In genomic region chr19:30044630-30045029, GRCm38 (mm10) we compare ENCODE assay signal across 29 mouse cellular contexts. TPM values are rescaled to one million over a fixed set of nuclear protein-coding genes. Genes with fewer than 3 reads are reported as not detected.
DNase-seq lines count a peak whose midpoint lies in the region; ATAC-seq and TF ChIP-seq lines count a peak whose summit lies in the region.
"Had no signal": no experiment of that assay in that cellular context is flagged by ENCODE, and none has a peak within 500 bp of the region (broad histone marks: within the 10 kb centered on the region; RNA-seq: fewer than 3 reads in every experiment).

No protein-coding gene starts in this region.

- no peak for TF ChIP-seq POLR2A in embryonic fibroblast, embryonic 13.5 days (IDR thresholded peaks at IDR 0.05; ENCODE audit: low read depth, low read length)

- H3K9me3 ChIP-seq in megakaryocyte, embryonic 14.5 days: peaks cover 7% of the 10 kb centered on the region
- H3K9me3 ChIP-seq: forebrain, embryonic 12.5 days; stomach, embryonic 15.5 days had no signal

- TF ChIP-seq CTCF in layer of hippocampus, adult 2 months (conservative IDR thresholded peaks at IDR 0.05): peak; percentile 43
- TF ChIP-seq CTCF in embryonic fibroblast, embryonic 13.5 days (IDR thresholded peaks at IDR 0.05; ENCODE audit: borderline replicate concordance, insufficient read depth, low read length): peak; percentile 21; the same call in 1 of the 2 replicates

- ATAC-seq in CD4-positive, CD25-positive, alpha-beta regulatory T cell, adult 4 months: no peak
- ATAC-seq in megakaryocyte, adult 5-6 weeks (ENCODE audit: poor library complexity, severe bottlenecking): no peak
- no peak for ATAC-seq in megakaryocyte-erythroid progenitor cell, adult 5-6 weeks (replicated peaks; ENCODE audit: low FRiP score, low TSS enrichment, poor library complexity, severe bottlenecking)
- ATAC-seq: midbrain, embryonic 16.5 days had no signal

- peaks cover 78% of the 10 kb centered on the region for H3K36me3 ChIP-seq in megakaryocyte, embryonic 14.5 days (replicated peaks; ENCODE audit: low read length)

- H3K27me3 ChIP-seq in megakaryocyte, embryonic 14.5 days (replicated peaks): no peaks in the 10 kb centered on the region
- H3K27me3 ChIP-seq: forebrain, embryonic 12.5 days; stomach, embryonic 15.5 days had no signal

- no peak overlapping the region for H3K27ac ChIP-seq in layer of hippocampus, adult 2 months
- no peak overlapping the region for H3K27ac ChIP-seq in embryonic fibroblast, embryonic 13.5 days (ENCODE audit: insufficient read depth, low read length)
- H3K27ac ChIP-seq: forebrain, embryonic 12.5 days; stomach, embryonic 15.5 days had no signal

- peak; percentile 33 for DNase-seq in CD4-positive, CD25-positive, alpha-beta regulatory T cell, adult 2 months (ENCODE audit: low read depth, low spot score)
- no peak for DNase-seq in layer of hippocampus, adult 2 months (ENCODE audit: low spot score in 2 of 2)
- DNase-seq in layer of hippocampus, adult 9-11 months: no peak
- DNase-seq: cerebellum, adult 8-10 months; gastrocnemius, postnatal 14 days; kidney, postnatal 4 days; right cerebral cortex, postnatal 14 days had no signal

- no peak overlapping the region for H3K4me3 ChIP-seq in layer of hippocampus, adult 2 months
- peak overlapping the region; percentile 46 for H3K4me3 ChIP-seq in megakaryocyte, embryonic 14.5 days (replicated peaks)
- H3K4me3 ChIP-seq in embryonic fibroblast, embryonic 13.5 days (ENCODE audit: insufficient read depth, low read length): no peak overlapping the region
- H3K4me3 ChIP-seq: forebrain, embryonic 12.5 days; stomach, embryonic 15.5 days had no signal

- peaks cover 26% of the 10 kb centered on the region for H3K4me1 ChIP-seq in megakaryocyte, embryonic 14.5 days
- H3K4me1 ChIP-seq in embryonic fibroblast, embryonic 13.5 days (ENCODE audit: control insufficient read depth, insufficient read depth, low read length): no peaks in the 10 kb centered on the region
- H3K4me1 ChIP-seq: stomach, embryonic 15.5 days had no signal

RNA-seq across cellular contexts. Expression of gene Uhrf2, which starts 14.3 kb away (rescaled TPM):
- 10 to 100 TPM; 33.8 to 49.0 TPM for polyA plus RNA-seq in CD4-positive, CD25-positive, alpha-beta regulatory T cell, adult 4 months (2017; shearing (Covaris generic))
- 10 to 100 TPM; 63.5 to 69.5 TPM for total RNA-seq in layer of hippocampus, adult 2 months (2021)
- 2.0 and 2.6 TPM in 2 replicates for polyA plus RNA-seq in megakaryocyte, embryonic 14.5 days (2012; ENCODE audit: insufficient read depth, low replicate concordance)
- 77.1 and 85.8 TPM in 2 replicates for total RNA-seq in megakaryocyte, adult 5-6 weeks (2015)
- 55.3 and 58.3 TPM in 2 replicates for total RNA-seq in megakaryocyte, adult 5-6 weeks (2017)
- polyA plus RNA-seq in embryonic fibroblast, embryonic 13.5 days (2011; ENCODE audit: insufficient read length, low read depth, missing spikeins): 76.8 and 91.2 TPM in 2 replicates
- 97.2 and 116 TPM in 2 replicates for total RNA-seq in megakaryocyte-erythroid progenitor cell, adult 5-6 weeks (2014; fragmentation: Nextera tagmentation)
- total RNA-seq in megakaryocyte-erythroid progenitor cell, adult 5-6 weeks (2017): 82.3 and 101 TPM in 2 replicates

RNA-seq across cellular contexts. Expression of gene Trpd52l3, which starts 41.0 kb away (rescaled TPM):
- polyA plus RNA-seq in CD4-positive, CD25-positive, alpha-beta regulatory T cell, adult 4 months (2017; shearing (Covaris generic)): not detected
- not detected for total RNA-seq in layer of hippocampus, adult 2 months (2021)
- polyA plus RNA-seq in megakaryocyte, embryonic 14.5 days (2012; ENCODE audit: insufficient read depth, low replicate concordance): not detected in 2 replicates
- total RNA-seq in megakaryocyte, adult 5-6 weeks (2015): not detected in 2 replicates
- not detected in 2 replicates for total RNA-seq in megakaryocyte, adult 5-6 weeks (2017)
- not detected in 2 replicates for polyA plus RNA-seq in embryonic fibroblast, embryonic 13.5 days (2011; ENCODE audit: insufficient read length, low read depth, missing spikeins)
- total RNA-seq in megakaryocyte-erythroid progenitor cell, adult 5-6 weeks (2014; fragmentation: Nextera tagmentation): not detected in 2 replicates
- total RNA-seq in megakaryocyte-erythroid progenitor cell, adult 5-6 weeks (2017): not detected in 2 replicates
- total RNA-seq: adrenal gland, postnatal 4 days; gastrocnemius, postnatal 14 days; heart, adult 8-10 months; layer of hippocampus, postnatal 14 days; left cerebral cortex, postnatal 14 days; megakaryocyte progenitor cell, adult 5-6 weeks; neutrophil, adult 5-6 weeks had no signal
- polyA plus RNA-seq: forebrain, embryonic 12.5 days; heart, postnatal 0 days; hindbrain, embryonic 11.5 days; inflammation-experienced regulatory T-cells, adult 6 months; kidney, embryonic 14.5 days; limb, embryonic 14.5 days; lung, embryonic 16.5 days; midbrain, embryonic 16.5 days; spleen, adult 2 months; stomach, embryonic 15.5 days; thymus, postnatal 0 days had no signal
